Mouse (Mus musculus): ENCODE data around the gene Lyrm1. TPM values are rescaled to one million over a fixed set of nuclear protein-coding genes. Genes with fewer than 3 reads are reported as not detected.

Lyrm1 gene
- polyA plus RNA-seq, 1 experiment: 4.4 TPM

DNA sequence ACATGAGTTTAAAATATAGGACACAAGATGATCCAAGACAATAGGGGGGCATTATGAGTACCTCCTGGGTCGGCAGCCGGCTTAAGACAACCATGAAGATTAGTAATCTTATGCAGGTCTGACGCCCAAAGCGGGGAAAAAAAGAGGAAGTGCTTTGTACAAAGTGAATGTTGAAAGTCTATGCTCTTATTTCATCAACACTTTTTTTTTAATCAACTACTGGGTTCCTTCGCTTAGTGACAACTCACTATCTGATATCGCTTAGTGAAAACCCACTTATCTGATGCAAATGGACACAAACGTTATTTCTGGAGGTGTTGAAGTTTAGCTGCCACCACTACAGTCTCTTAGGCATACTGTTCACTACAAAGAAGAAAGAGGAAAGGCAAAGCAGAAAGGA, 81.9 kb downstream of the Lyrm1 start:
- Histone ChIP-seq H3K4me3 (replicated peaks; ENCODE audit: control insufficient read depth, low read depth, low read length) (no peak overlapping the region), H3K4me1 (ENCODE audit: control insufficient read depth, insufficient read depth, low read length) (no peaks in the 10 kb centered on the region), H3K27ac (ENCODE audit: control insufficient read depth, insufficient read depth, low read depth, low read length, poor library complexity) (no peak overlapping the region)
- WGBS: 41% methylated on average over 7 of the region's 7 CpGs
- TF ChIP-seq CTCF (IDR thresholded peaks at IDR 0.05; ENCODE audit: control insufficient read depth, insufficient read depth, low read length): no peak
- TF ChIP-seq POLR2A (IDR thresholded peaks at IDR 0.05; ENCODE audit: borderline replicate concordance, control insufficient read depth, low read depth, low read length): no peak

DNA sequence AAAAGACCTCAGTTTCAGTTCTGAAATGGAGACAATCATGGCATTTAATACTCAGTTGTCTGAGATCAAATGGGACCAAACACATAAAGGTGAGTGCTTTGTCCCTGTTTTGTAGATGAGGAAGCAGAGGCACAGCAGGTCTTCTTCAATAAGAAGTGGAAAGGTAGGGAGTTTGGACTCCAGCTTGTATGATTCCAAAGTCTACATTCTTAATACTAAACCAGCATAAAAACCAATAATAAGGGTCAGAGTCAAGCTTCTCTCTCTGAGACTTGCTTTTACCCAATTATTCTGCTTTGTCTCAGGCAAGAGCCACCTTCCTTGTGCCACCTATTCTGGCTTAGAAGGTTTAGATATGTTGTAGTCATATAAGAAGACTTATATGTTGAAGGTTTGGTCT, 82.9 kb downstream of the Lyrm1 start:
- no peak for TF ChIP-seq CTCF (IDR thresholded peaks at IDR 0.05; ENCODE audit: control insufficient read depth, insufficient read depth, low read length)
- no peak for TF ChIP-seq POLR2A (IDR thresholded peaks at IDR 0.05; ENCODE audit: borderline replicate concordance, control insufficient read depth, low read depth, low read length)
- Histone ChIP-seq H3K4me1 (ENCODE audit: control insufficient read depth, insufficient read depth, low read length) (no peaks in the 10 kb centered on the region), H3K4me3 (replicated peaks; ENCODE audit: control insufficient read depth, low read depth, low read length) (no peak overlapping the region), H3K27ac (ENCODE audit: control insufficient read depth, insufficient read depth, low read depth, low read length, poor library complexity) (no peak overlapping the region)

DNA sequence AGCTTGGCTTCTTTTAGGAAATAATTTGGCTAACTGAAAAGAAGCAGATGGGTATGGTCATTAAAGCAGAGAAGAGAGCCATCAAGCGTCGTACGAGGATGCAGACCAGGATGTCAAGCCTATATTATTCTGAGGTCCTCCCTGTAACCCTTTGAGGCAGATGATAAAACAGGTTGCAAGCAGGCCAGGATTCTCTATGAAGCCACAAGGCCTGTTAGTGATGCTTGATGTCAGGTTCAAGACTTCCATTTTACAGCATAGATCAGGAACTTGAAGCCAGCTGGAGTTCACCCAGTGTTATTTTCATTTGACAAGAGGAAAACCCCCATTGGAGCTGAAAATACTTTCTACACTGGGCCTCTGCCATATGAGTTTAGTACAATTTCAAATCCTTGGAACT, 84.5 kb downstream of the Lyrm1 start:
- H3K4me1 ChIP-seq (ENCODE audit: control insufficient read depth, insufficient read depth, low read length): no peaks in the 10 kb centered on the region
- 88% methylated on average over 3 of the region's 3 CpGs for WGBS
- TF ChIP-seq POLR2A (IDR thresholded peaks at IDR 0.05; ENCODE audit: borderline replicate concordance, control insufficient read depth, low read depth, low read length) (no peak), CTCF (IDR thresholded peaks at IDR 0.05; ENCODE audit: control insufficient read depth, insufficient read depth, low read length) (no peak)
- no peak overlapping the region for H3K27ac ChIP-seq (ENCODE audit: control insufficient read depth, insufficient read depth, low read depth, low read length, poor library complexity)
- no peak overlapping the region for H3K4me3 ChIP-seq (replicated peaks; ENCODE audit: control insufficient read depth, low read depth, low read length)

DNA sequence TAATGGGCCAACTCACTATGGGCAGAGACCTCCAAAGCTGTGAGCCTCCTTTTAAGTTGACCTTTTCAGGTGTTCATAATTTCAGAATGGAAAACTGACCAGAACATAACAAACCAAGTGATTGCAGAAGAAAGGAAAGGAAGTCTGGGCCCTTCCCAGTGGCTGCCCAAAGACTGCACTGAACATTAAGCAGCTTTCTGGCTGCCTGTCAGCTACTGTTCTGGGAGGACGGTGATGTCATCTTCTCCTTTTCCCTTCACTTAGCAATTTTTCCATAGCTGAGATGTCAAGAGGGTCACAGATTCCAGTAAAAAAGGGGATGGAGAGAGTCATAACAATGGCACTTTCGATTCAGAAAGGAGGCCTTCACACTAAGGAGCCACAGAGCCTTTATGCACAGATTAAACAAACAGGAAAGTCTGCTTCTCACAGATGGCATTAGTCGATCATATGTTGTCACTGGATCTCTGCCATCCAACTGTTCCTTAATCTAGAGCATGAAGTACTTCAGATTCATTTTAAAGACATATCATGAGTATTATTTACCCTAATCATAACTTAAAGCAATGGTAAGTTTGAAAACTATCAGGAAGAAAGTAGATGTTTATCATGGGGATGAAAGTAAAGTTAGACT, 89.7 kb downstream of the Lyrm1 start:
- Histone ChIP-seq H3K27ac (ENCODE audit: control insufficient read depth, insufficient read depth, low read depth, low read length, poor library complexity) (no peak overlapping the region), H3K4me1 (ENCODE audit: control insufficient read depth, insufficient read depth, low read length) (no peaks in the 10 kb centered on the region), H3K4me3 (replicated peaks; ENCODE audit: control insufficient read depth, low read depth, low read length) (no peak overlapping the region)
- TF ChIP-seq POLR2A (IDR thresholded peaks at IDR 0.05; ENCODE audit: borderline replicate concordance, control insufficient read depth, low read depth, low read length) (no peak), CTCF (IDR thresholded peaks at IDR 0.05; ENCODE audit: control insufficient read depth, insufficient read depth, low read length) (no peak)
- WGBS: 64% methylated on average over 3 of the region's 3 CpGs

DNA sequence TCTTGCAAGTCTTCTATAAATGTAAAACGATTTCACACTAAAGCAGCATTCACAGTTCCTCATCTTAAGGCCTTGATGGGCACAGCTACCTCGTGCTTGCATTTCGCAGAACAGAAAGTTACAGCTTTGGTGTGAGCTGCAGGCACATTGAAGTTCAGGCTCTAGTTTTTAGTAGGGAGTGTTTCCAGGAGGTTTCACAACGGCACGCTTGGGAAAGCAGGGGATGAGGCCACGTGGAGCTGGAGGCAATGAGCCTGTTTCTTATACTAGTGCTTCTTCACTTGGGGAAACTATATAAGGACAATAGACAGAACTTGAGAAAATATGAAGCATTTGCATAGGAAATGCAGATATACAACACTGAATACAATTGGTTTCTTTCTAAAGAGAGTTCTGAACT, 101.4 kb downstream of the Lyrm1 start:
- H3K4me1 ChIP-seq (ENCODE audit: control insufficient read depth, insufficient read depth, low read length): no peaks in the 10 kb centered on the region
- 76% methylated on average over 6 of the region's 6 CpGs for WGBS
- no peak overlapping the region for H3K4me3 ChIP-seq (replicated peaks; ENCODE audit: control insufficient read depth, low read depth, low read length)
- H3K27ac ChIP-seq (ENCODE audit: control insufficient read depth, insufficient read depth, low read depth, low read length, poor library complexity): no peak overlapping the region
- TF ChIP-seq POLR2A (IDR thresholded peaks at IDR 0.05; ENCODE audit: borderline replicate concordance, control insufficient read depth, low read depth, low read length) (no peak), CTCF (IDR thresholded peaks at IDR 0.05; ENCODE audit: control insufficient read depth, insufficient read depth, low read length) (no peak)

Other genes with a start within 250 kb of the Lyrm1 start
- gene Acsm4, start 205.8 kb upstream of the Lyrm1 start, polyA plus RNA-seq (2011; ENCODE audit: insufficient read depth, insufficient read length, low replicate concordance, missing spikeins): not detected in 2 replicates
- gene Thumpd1, start 175.1 kb upstream of the Lyrm1 start, polyA plus RNA-seq (2011; ENCODE audit: insufficient read depth, insufficient read length, low replicate concordance, missing spikeins): 12.6 and 14.6 TPM in 2 replicates
- gene Acsm3, start 134.9 kb upstream of the Lyrm1 start, polyA plus RNA-seq (2011; ENCODE audit: insufficient read depth, insufficient read length, low replicate concordance, missing spikeins): 1.3 TPM in 1 of 2 replicates, not detected in the other
- 27.0 and 47.9 TPM in 2 replicates for gene Rexo5, start 101.9 kb upstream of the Lyrm1 start, polyA plus RNA-seq (2011; ENCODE audit: insufficient read depth, insufficient read length, low replicate concordance, missing spikeins)
- 5.1 and 7.1 TPM in 2 replicates for gene Eri2, start 101.8 kb upstream of the Lyrm1 start, polyA plus RNA-seq (2011; ENCODE audit: insufficient read depth, insufficient read length, low replicate concordance, missing spikeins)
- gene Dcun1d3, start 437 bp downstream of the Lyrm1 start, polyA plus RNA-seq (2011; ENCODE audit: insufficient read depth, insufficient read length, low replicate concordance, missing spikeins): 2.7 and 7.9 TPM in 2 replicates
- not detected in 2 replicates for gene Dnah3, start 199.4 kb downstream of the Lyrm1 start, polyA plus RNA-seq (2011; ENCODE audit: insufficient read depth, insufficient read length, low replicate concordance, missing spikeins)
- gene Tmem159, start 206.5 kb downstream of the Lyrm1 start, polyA plus RNA-seq (2011; ENCODE audit: insufficient read depth, insufficient read length, low replicate concordance, missing spikeins): 1.4 and 2.7 TPM in 2 replicates
- not detected in 2 replicates for gene Zp2, start 249.4 kb downstream of the Lyrm1 start, polyA plus RNA-seq (2011; ENCODE audit: insufficient read depth, insufficient read length, low replicate concordance, missing spikeins)

All from bone marrow, adult 2 months (tissue).